Mouse (Mus musculus) neural tube, embryonic 13.5 days (tissue): ENCODE measurements around the gene Btbd35f17. TPM values are rescaled to one million over a fixed set of nuclear protein-coding genes. Genes with fewer than 3 reads are reported as not detected.
"Not testable (repeated sequence)": the region's sequence is repeated elsewhere in the genome, so short reads cannot be mapped to it uniquely, and the experiment has no call there.

Experiments used
- ATAC-seq: fragments of 200-750 bp; cut with Nextera tagmentation; 2 replicates; pipeline ENCODE4 v1.8.0; 2017; ENCODE audit warnings: low read depth, mild to moderate bottlenecking, moderate TSS enrichment, moderate library complexity
- H3K27ac ChIP-seq: fragments of 300-500 bp; sonication (generic); replicated peaks from 2 replicates; pipeline ENCODE4 v1.5.1; 2015; ENCODE audit warnings: moderate library complexity, mild to moderate bottlenecking, inconsistent platforms
- H3K27me3 ChIP-seq: fragments of 300-500 bp; sonication (generic); 2 replicates; pipeline ENCODE4 v1.6.1; 2015; ENCODE audit warnings: mild to moderate bottlenecking, inconsistent platforms
- H3K36me3 ChIP-seq: fragments of 300-500 bp; sonication (generic); 2 replicates; pipeline ENCODE4 v1.6.1; 2015; ENCODE audit warnings: mild to moderate bottlenecking, inconsistent platforms
- H3K4me1 ChIP-seq: fragments of 300-500 bp; sonication (generic); replicated peaks from 2 replicates; pipeline ENCODE4 v1.6.1; 2015; ENCODE audit warnings: inconsistent platforms
- H3K4me2 ChIP-seq: fragments of 300-500 bp; sonication (generic); 2 replicates; pipeline ENCODE4 v1.6.1; 2015; ENCODE audit warnings: inconsistent platforms, mild to moderate bottlenecking, moderate library complexity
- H3K4me3 ChIP-seq: fragments of 300-500 bp; sonication (generic); 2 replicates; pipeline ENCODE4 v1.5.1; 2015; ENCODE audit warnings: mild to moderate bottlenecking, inconsistent platforms
- H3K9ac ChIP-seq: fragments of 300-500 bp; sonication (generic); 2 replicates; pipeline ENCODE4 v1.6.1; 2015; ENCODE audit warnings: moderate library complexity, mild to moderate bottlenecking, inconsistent platforms
- H3K9me3 ChIP-seq: fragments of 300-500 bp; sonication (generic); 2 replicates; pipeline ENCODE4 v1.6.1; 2016; ENCODE audit warnings: inconsistent platforms
- WGBS: fragments of 180-500 bp; shearing (Covaris S2); methylation state at CpG from one replicate; pipeline ENCODE4 v1.1.7; 2015; 5-methylcytosine and 5-hydroxymethylcytosine counted together
- polyA plus RNA-seq: library from polyadenylated mRNA; unstranded; fragments of >200 nt; fragmentation: Nextera tagmentation; extraction: Ambion mirVana; gene quantifications from 2 replicates; pipeline ENCODE4 v1.2.1, GENCODE M21; 2015

The Btbd35f17 gene
- not detected in 2 replicates for polyA plus RNA-seq

DNA sequence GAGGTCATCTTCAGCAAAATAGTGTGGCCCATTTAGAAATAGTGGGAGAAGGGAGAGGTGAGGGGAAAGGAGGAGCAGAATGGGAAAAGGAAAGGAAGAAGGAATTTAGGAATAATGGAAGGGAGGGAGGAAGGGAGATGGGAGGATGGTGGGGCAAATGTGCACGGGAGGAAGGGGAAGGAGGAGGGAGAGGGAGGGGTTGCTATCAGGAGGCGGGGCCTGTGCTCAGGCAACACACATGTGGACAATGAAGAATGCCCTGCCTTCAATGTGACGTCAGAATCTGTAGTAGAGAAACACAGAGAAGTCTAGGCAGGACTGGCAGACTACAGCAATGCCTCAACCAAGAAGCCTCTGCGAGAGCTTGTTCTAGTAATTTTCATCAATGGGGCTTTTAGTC is at the start of gene Btbd35f17:
Gene Btbd35f17, plus strand, starts transcription at position 301 of the 400 bp plus-strand sequence.
- not testable (repeated sequence) for H3K9me3 ChIP-seq, H3K4me3 ChIP-seq, ATAC-seq, H3K9ac ChIP-seq, H3K27ac ChIP-seq, H3K27me3 ChIP-seq, H3K4me2 ChIP-seq, H3K36me3 ChIP-seq, H3K4me1 ChIP-seq
- 77% methylated on average over 2 of the region's 4 CpGs for WGBS

Other genes with a start within 250 kb of the Btbd35f17 start
- not detected in 2 replicates for gene Btbd35f28, start 174.1 kb upstream of the Btbd35f17 start, polyA plus RNA-seq
- not detected in 2 replicates for gene Btbd35f20, start 79.4 kb upstream of the Btbd35f17 start, polyA plus RNA-seq